Mouse (Mus musculus): ENCODE results near the gene Cyth4.

DNA sequence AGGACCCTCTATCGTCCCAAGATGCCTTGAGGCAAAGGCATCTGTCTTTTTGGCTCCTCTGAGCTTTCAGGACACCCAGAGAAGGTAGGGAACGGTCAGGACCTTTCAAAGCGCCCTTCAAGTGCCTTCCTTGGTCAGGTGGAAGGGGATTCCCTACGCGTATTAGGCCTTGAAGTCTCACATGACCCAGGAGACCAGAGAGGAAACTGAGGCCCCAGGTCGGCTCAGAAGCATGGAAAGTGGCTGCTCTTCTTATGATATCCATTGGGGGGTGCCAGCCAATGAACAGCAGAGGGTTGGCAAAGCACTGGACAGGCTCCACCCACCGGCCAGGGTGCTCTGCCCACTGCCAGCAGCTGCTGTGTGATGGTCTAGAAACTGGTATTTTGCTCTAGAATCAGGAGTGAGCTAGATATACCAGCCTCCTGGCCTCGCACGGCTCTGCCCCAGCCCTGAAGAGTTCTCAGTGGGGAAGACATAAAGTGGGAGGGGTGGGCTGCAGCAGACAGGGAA is 29.2 kb upstream of the Cyth4 start:
- TF ChIP-seq POLR2A (IDR thresholded peaks at IDR 0.05; ENCODE audit: extremely low read depth, insufficient read depth, low read length) (no peak), CTCF (IDR thresholded peaks at IDR 0.05; ENCODE audit: extremely low read depth, insufficient read depth, low read length) (no peak)

Measured in cortical plate, adult 2 months (tissue).